Mouse (Mus musculus) small intestine, adult 2 months (tissue): ENCODE measurements around the gene Tmem37.

Source experiments
- CTCF ChIP-seq: fragments of 200-500 bp; IDR thresholded peaks from 2 replicates; pipeline ENCODE4 v1.5.1; 2012; ENCODE audit warnings: low read depth, mild to moderate bottlenecking, control low read depth, inconsistent platforms, low read length, moderate library complexity, mixed read lengths; ENCODE audit not compliant: insufficient replicate concordance, insufficient read length; ENCODE audit errors: extremely low read depth
- POLR2A ChIP-seq: fragments of 200-500 bp; IDR thresholded peaks from 2 replicates; pipeline ENCODE4 v1.6.1; 2012; ENCODE audit warnings: low read depth, mild to moderate bottlenecking, control low read depth, inconsistent platforms, low read length, moderate library complexity

DNA sequence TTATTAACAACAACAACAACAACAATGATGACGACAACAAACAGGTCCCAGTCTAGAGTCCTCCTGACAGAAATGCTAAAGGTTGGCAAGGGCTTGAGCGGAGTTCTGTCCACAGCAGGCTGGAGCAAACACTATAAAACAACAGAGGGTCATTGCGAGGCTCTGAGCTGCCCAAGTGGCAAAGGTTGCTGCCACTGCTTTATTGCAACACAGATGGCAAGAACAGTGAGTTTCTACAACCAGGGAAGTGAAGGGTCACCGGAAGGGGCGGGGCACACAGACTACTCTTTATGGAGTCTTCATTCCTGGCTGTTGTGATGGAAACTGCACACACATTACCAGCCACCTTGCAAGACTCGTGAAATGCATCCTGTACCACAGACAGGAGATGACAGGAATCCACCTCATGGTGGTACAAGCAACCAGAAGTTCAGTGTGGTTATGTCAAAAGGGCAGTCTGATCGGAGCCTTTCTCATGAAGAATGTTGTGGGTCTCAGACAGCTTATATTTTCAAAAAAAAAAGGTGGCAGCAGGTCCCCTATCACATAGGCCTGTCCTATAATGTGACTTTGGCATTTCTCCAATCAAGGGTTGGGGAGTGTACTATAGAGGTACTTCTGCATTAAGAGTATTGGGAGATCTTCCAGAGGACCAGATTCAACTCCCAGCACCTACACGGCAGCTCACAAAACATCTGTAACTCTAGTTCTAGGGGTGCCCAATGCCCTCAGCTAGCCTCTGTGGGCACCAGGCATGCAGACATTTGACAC lies 26.8 kb upstream of the Tmem37 start:
- TF ChIP-seq CTCF, result no peak
- TF ChIP-seq POLR2A, result no peak
